Mouse (Mus musculus) lung, embryonic 16.5 days (tissue): ENCODE data around the gene Lect2. TPM values are rescaled to one million over a fixed set of nuclear protein-coding genes. Genes with fewer than 3 reads are reported as not detected.

Experiments used
- ATAC-seq: fragments of 200-750 bp; cut with Nextera tagmentation; 2 replicates; pipeline ENCODE4 v1.8.0; 2017; ENCODE audit warnings: low read depth, mild to moderate bottlenecking, moderate library complexity
- H3K27ac ChIP-seq: fragments of 300-500 bp; sonication (generic); 2 replicates; pipeline ENCODE4 v1.5.1; 2014; ENCODE audit warnings: mild to moderate bottlenecking, control low read depth, low read length
- H3K27me3 ChIP-seq: fragments of 300-500 bp; sonication (generic); 2 replicates; pipeline ENCODE4 v1.6.1; 2014; ENCODE audit warnings: low read depth, low read length, mixed read lengths; ENCODE audit not compliant: control insufficient read depth, insufficient read depth
- H3K36me3 ChIP-seq: fragments of 300-500 bp; sonication (generic); 2 replicates; pipeline ENCODE4 v1.6.1; 2014; ENCODE audit warnings: low read length; ENCODE audit not compliant: control insufficient read depth, insufficient read depth
- H3K4me1 ChIP-seq: fragments of 300-500 bp; sonication (generic); replicated peaks from 2 replicates; pipeline ENCODE4 v1.6.1; 2014; ENCODE audit warnings: low read length, mixed read lengths; ENCODE audit not compliant: control insufficient read depth, insufficient read depth
- H3K4me2 ChIP-seq: fragments of 300-500 bp; sonication (generic); 2 replicates; pipeline ENCODE4 v1.6.1; 2014; ENCODE audit warnings: low read depth, low read length, control low read depth
- H3K4me3 ChIP-seq: fragments of 300-500 bp; sonication (generic); 2 replicates; pipeline ENCODE4 v1.5.1; 2014; ENCODE audit warnings: mild to moderate bottlenecking, low read length, control low read depth
- H3K9ac ChIP-seq: fragments of 300-500 bp; sonication (generic); 2 replicates; pipeline ENCODE4 v1.6.1; 2014; ENCODE audit warnings: low read length, control low read depth
- H3K9me3 ChIP-seq: fragments of 300-500 bp; sonication (generic); 2 replicates; pipeline ENCODE4 v1.6.1; 2016; ENCODE audit warnings: low read length; ENCODE audit not compliant: control insufficient read depth
- WGBS: fragments of 180-500 bp; shearing (Covaris S2); extraction: QIAGEN DNeasy Blood & Tissue Kit; methylation state at CpG from one replicate; pipeline ENCODE4 v1.1.7; 2014; 5-methylcytosine and 5-hydroxymethylcytosine counted together
- polyA plus RNA-seq: library from polyadenylated mRNA; unstranded; fragments of >200 nt; fragmentation: Nextera tagmentation; extraction: Ambion mirVana; gene quantifications from 2 replicates; pipeline ENCODE4 v1.2.1, GENCODE M21; 2015

Lect2 gene
- polyA plus RNA-seq, 1 experiment from 2014 or later: not detected

DNA sequence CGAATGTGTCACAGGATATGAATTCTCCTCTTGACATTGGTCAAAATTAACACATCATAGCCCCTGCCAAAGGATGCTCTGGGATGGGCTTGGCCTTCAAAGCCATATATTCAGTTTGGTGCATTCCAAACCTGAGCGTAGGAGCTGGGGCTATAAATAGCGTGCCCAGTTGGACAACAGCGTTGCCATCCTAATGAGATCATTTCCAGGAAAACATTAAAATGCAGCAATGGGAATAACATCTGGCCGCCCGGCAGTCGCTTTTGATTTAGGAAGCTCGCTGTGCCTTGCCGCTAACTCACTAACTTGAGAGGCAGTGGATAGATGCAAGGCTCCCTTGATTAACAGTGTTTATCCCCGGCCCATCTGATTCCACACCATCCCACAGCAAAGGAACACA, 18.0 kb upstream of the Lect2 start:
- ATAC-seq: no peak
- 59% methylated on average over 10 of the region's 10 CpGs for WGBS

DNA sequence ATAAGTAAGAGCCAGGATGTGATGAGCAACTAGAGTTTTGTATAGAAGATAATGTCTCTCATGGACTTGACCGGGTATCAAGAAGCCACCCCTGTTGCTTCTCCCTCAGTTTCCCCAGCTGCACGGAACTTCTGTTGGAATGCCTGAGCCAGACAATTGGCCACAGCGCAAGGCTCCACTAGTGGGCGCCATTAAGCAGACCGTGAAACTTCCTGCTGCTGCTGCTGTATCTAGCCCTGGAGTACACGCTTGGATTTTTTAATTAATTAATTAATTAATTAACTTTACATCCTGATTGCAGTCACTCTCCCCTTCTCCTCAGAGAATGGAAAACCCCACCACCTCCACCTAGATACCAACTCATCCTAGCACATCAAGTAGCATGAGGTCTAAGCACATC, 14.8 kb upstream of the Lect2 start:
- Histone ChIP-seq H3K4me3 (no peak overlapping the region), H3K27ac (no peak overlapping the region), H3K36me3 (no peaks in the 10 kb centered on the region), H3K27me3 (no peaks in the 10 kb centered on the region), H3K9ac (no peak overlapping the region), H3K4me1 (no peaks in the 10 kb centered on the region; the same call in 1 of the 2 replicates), H3K9me3 (no peaks in the 10 kb centered on the region), H3K4me2 (no peak overlapping the region)
- no peak for ATAC-seq
- 39% methylated on average over 6 of the region's 6 CpGs for WGBS

More for the DNA sequence above, 18.0 kb upstream of the Lect2 start:
- Histone ChIP-seq H3K27me3 (no peaks in the 10 kb centered on the region), H3K9ac (no peak overlapping the region), H3K4me2 (no peak overlapping the region), H3K4me1 (no peaks in the 10 kb centered on the region; the same call in 1 of the 2 replicates), H3K36me3 (no peaks in the 10 kb centered on the region), H3K4me3 (no peak overlapping the region), H3K9me3 (no peaks in the 10 kb centered on the region), H3K27ac (peak overlapping the region; percentile 43; the same call in 1 of the 2 replicates)

DNA sequence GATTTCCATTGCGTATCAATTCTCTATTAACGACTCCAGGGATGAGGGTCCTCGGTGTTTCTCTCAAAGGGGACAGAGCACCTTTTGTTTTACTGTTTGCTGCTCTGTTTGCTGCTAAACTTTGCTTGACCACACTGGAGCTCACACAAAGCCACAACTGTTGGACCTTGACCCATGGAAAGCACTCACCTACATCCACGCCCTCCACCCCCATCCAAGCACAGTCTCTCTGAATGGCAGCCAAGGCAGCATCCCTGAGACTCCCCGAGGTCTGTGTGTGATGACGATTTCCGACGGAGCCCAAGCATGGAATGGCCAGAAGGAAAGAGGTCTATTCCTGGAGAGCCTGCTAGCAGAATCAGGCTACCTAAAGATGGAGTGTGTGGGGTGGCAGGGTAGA, 12.8 kb upstream of the Lect2 start:
- 68% methylated on average over 8 of the region's 8 CpGs for WGBS
- H3K4me2 ChIP-seq: no peak overlapping the region
- no peaks in the 10 kb centered on the region; the same call in 1 of the 2 replicates for H3K4me1 ChIP-seq
- H3K36me3 ChIP-seq: no peaks in the 10 kb centered on the region
- no peaks in the 10 kb centered on the region for H3K27me3 ChIP-seq
- ATAC-seq: no peak
- no peaks in the 10 kb centered on the region for H3K9me3 ChIP-seq
- no peak overlapping the region for H3K27ac ChIP-seq
- no peak overlapping the region for H3K9ac ChIP-seq
- no peak overlapping the region for H3K4me3 ChIP-seq

DNA sequence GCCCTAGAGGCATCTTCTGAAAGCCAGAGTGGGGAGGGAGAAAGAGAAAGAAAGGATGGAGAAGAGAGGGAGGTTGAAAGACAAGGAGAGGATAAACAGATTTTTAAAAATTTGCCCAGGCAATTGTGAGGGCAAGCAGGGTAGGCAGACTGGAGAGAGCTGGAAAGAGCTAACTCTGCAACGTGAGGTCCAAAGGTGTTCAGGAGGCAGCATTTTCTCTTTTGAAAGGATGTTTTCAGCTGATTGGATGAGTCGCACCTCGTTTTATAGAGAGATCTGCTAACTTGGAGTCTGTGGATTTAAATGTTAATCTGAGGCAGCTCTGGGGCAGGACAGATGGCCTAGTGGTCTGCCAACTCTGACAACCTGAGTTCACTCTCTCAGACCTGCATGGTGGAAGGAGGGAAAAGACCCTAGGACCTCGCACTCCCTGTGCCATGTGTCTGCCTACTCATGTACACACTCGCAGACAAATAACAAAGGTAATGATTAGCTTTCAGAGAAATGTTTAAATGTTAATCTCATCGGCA, 11.6 kb upstream of the Lect2 start:
- WGBS: 78% methylated on average over 6 of the region's 6 CpGs
- H3K36me3 ChIP-seq: no peaks in the 10 kb centered on the region
- no peak overlapping the region for H3K9ac ChIP-seq
- H3K4me1 ChIP-seq: no peaks in the 10 kb centered on the region; the same call in 1 of the 2 replicates
- no peak overlapping the region for H3K4me2 ChIP-seq
- no peak for ATAC-seq
- no peak overlapping the region for H3K4me3 ChIP-seq
- H3K27me3 ChIP-seq: no peaks in the 10 kb centered on the region
- no peaks in the 10 kb centered on the region for H3K9me3 ChIP-seq
- H3K27ac ChIP-seq: no peak overlapping the region

DNA sequence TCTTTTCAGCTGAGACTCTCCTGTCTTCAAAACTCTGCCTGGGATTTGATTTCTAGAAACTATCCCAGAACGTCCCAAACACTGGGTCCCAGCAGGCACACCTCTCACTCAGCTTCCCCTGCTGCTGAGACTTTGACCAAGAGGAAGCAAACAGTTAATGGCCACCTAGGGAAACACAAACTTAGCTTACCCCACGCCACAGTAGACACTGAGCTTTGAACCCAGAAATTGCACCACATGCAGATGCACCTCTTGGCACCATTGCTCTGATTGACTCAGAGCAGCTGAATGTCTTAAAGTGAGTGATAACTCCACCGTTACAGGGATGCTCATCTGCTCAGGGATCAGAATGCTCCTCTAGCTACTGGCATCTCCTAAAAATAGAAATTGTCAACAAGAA, 10.5 kb upstream of the Lect2 start:
- 48% methylated on average over 3 of the region's 3 CpGs for WGBS

DNA sequence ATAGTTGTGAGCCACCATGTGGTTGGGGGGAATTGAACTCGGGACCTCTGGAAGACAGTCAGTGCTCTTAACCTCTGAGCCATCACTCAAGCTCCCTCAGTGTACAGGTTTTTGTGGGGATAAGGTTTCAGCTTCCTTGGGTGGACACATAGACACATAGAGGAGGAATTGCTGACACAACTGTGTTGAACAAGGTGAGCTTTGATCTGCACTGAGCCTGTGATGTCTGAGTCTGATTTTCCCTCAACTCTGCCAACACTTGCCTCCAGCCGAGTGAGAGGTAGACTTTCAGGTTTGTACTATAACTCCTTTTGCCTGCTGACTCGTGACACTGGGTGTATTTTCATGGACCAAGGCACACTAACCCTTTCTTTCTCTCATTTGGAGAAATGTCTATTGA, 8.4 kb upstream of the Lect2 start:
- no peak for ATAC-seq
- no peak overlapping the region for H3K4me3 ChIP-seq
- no peaks in the 10 kb centered on the region for H3K4me1 ChIP-seq
- H3K9me3 ChIP-seq: no peaks in the 10 kb centered on the region
- no peak overlapping the region for H3K27ac ChIP-seq
- no peaks in the 10 kb centered on the region for H3K27me3 ChIP-seq
- H3K9ac ChIP-seq: no peak overlapping the region
- no peaks in the 10 kb centered on the region for H3K36me3 ChIP-seq
- no peak overlapping the region for H3K4me2 ChIP-seq
- 65% methylated on average over 3 of the region's 3 CpGs for WGBS

More for the DNA sequence above, 10.5 kb upstream of the Lect2 start:
- Histone ChIP-seq H3K4me2 (no peak overlapping the region), H3K4me3 (no peak overlapping the region), H3K9ac (no peak overlapping the region), H3K27me3 (no peaks in the 10 kb centered on the region), H3K4me1 (no peaks in the 10 kb centered on the region; the same call in 1 of the 2 replicates), H3K27ac (no peak overlapping the region), H3K9me3 (no peaks in the 10 kb centered on the region), H3K36me3 (no peaks in the 10 kb centered on the region)
- no peak for ATAC-seq

DNA sequence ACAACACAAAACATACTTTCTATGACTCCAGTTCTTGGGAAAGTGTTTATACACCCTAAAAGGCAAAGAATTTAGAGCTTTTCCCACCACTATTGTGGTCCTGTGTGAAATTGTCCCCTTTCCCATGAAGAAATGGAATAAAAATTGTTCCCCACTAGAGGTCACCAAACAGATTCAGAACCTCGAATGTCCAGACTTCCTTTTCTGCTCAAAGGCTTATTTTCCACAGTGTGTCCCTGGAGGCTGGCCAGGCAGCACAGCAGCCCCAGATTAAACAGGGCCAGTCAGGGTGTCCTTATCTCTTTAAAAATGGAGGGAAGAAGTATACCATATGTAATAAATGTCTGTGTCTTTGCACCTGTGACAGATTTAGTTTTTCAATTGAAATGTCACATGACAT, 7.7 kb upstream of the Lect2 start:
- no peak overlapping the region for H3K4me2 ChIP-seq
- H3K36me3 ChIP-seq: no peaks in the 10 kb centered on the region
- no peak overlapping the region for H3K4me3 ChIP-seq
- 3% methylated on average over 1 of the region's 1 CpGs for WGBS
- ATAC-seq: peak; percentile 79
- H3K27ac ChIP-seq: no peak overlapping the region
- no peak overlapping the region for H3K9ac ChIP-seq
- H3K4me1 ChIP-seq: no peaks in the 10 kb centered on the region
- H3K27me3 ChIP-seq: no peaks in the 10 kb centered on the region
- no peaks in the 10 kb centered on the region for H3K9me3 ChIP-seq

DNA sequence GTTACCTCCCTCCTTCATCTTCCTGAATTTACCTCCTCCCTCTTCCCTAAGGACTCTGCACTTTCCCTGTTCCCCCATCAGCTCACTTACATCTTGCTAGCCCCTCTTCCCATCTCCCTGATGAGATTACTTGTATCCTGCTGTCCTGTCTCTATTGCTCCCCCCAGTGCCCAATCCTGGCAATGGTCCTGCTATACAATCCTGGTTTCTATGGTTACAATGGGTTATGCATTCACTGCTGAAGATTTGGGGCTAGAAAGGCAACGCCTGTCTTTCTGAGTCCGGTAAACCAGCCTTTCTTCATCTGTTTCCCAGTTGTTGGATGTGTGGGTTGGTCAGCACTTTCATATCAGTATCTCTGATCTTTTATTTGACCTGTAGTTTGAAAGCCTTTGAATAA, 6.1 kb upstream of the Lect2 start:
- peak; percentile 48; the same call in 1 of the 2 replicates for ATAC-seq
- H3K9me3 ChIP-seq: no peaks in the 10 kb centered on the region
- no peak overlapping the region for H3K4me3 ChIP-seq
- H3K27ac ChIP-seq: no peak overlapping the region
- no peak overlapping the region for H3K4me2 ChIP-seq
- H3K27me3 ChIP-seq: no peaks in the 10 kb centered on the region
- H3K4me1 ChIP-seq: no peaks in the 10 kb centered on the region
- H3K36me3 ChIP-seq: no peaks in the 10 kb centered on the region
- WGBS: 8% methylated on average over 2 of the region's 2 CpGs
- no peak overlapping the region for H3K9ac ChIP-seq

DNA sequence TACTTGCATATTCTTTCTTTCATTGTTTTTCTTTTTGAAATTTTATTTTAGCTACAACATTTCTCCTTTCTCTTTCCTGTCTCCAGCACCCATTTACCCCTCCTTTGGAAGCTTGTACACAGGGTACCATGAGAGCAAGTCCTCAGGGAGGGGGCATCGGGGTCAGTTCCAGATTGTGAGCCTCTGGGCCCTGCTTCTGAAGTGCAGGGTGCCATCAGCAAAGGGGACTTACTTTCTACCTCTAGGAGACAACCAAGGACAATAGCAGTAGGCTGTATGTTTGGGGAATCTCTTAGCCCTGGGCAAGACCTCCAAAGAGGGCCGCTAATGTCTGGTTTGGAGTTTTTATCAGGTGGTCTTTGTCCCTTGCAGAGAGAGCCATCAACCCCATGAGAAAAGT, 5.6 kb upstream of the Lect2 start:
- no peak for ATAC-seq
- Histone ChIP-seq H3K36me3 (no peaks in the 10 kb centered on the region), H3K4me2 (no peak overlapping the region), H3K9me3 (no peaks in the 10 kb centered on the region), H3K9ac (no peak overlapping the region), H3K4me1 (no peaks in the 10 kb centered on the region), H3K27me3 (no peaks in the 10 kb centered on the region), H3K4me3 (no peak overlapping the region), H3K27ac (no peak overlapping the region)
- WGBS: 42% methylated on average over 2 of the region's 2 CpGs

DNA sequence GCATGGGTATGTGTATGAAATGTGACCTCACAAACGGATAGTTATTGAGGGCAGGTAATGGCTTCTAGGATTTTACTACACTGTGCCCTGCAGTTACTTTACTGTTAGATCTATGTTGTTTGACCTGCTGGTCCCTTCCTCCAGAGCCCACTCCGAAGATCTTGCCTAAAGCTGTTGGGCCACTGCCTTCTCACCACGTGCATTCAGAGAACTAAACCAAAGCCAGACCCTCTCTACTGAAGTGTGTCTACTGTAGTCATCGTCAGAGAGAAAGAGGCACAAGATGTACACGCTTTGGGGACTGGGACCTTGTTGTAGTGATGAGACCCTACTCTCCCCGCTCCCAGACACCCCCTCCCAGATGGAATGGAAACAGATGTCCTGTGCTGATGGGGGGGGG, 3.4 kb upstream of the Lect2 start:
- no peaks in the 10 kb centered on the region for H3K27me3 ChIP-seq
- no peaks in the 10 kb centered on the region for H3K9me3 ChIP-seq
- WGBS: 71% methylated on average over 6 of the region's 6 CpGs
- no peak overlapping the region for H3K27ac ChIP-seq
- H3K9ac ChIP-seq: no peak overlapping the region
- H3K36me3 ChIP-seq: no peaks in the 10 kb centered on the region
- no peaks in the 10 kb centered on the region for H3K4me1 ChIP-seq
- H3K4me3 ChIP-seq: no peak overlapping the region
- ATAC-seq: no peak
- H3K4me2 ChIP-seq: no peak overlapping the region
